Mouse (Mus musculus) left cerebral cortex, adult 8-10 months (tissue): ENCODE results near the gene Gm10337. TPM values are rescaled to one million over a fixed set of nuclear protein-coding genes. Genes with fewer than 3 reads are reported as not detected.

Experiments
- DNase-seq, 2 experiments: peaks; one replicate each; pipeline ENCODE4 v3.0.0; 2022; ENCODE audit warnings: low spot score in 2 of 2
- total RNA-seq, 4 experiments: library from RNA; stranded (reverse); gene quantifications; 2 replicates each; pipeline ENCODE4 v1.2.4; 2022

Gm10337 gene
- total RNA-seq, 4 experiments from 2014 or later: not detected

- DNase-seq: peak; percentile 66 to 76
Measured at GRCm38 (mm10) chr15:102516728-102517404, 13.3 kb downstream of the Gm10337 start, which contains the start of gene Map3k12. Gene Map3k12, minus strand, starts transcription at chr15:102517064.

DNA sequence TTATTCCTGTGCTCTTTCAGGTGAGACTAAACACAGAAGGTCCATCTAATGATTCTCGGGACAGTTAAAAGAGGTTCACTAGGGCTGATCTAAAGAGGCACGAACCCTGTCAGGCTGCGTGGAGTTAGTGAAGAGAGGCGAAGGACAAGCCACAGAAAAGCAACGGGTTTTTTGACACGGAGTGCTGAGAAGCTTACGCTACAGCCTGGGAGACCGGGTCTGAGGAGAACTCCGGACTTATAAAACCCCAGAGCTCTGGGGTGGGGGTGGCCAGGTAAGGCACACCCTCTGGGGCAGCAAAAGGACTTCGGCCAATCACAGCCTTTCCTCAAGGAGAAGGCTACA lies 14.1 kb downstream of the Gm10337 start:
- no peak for DNase-seq

DNA sequence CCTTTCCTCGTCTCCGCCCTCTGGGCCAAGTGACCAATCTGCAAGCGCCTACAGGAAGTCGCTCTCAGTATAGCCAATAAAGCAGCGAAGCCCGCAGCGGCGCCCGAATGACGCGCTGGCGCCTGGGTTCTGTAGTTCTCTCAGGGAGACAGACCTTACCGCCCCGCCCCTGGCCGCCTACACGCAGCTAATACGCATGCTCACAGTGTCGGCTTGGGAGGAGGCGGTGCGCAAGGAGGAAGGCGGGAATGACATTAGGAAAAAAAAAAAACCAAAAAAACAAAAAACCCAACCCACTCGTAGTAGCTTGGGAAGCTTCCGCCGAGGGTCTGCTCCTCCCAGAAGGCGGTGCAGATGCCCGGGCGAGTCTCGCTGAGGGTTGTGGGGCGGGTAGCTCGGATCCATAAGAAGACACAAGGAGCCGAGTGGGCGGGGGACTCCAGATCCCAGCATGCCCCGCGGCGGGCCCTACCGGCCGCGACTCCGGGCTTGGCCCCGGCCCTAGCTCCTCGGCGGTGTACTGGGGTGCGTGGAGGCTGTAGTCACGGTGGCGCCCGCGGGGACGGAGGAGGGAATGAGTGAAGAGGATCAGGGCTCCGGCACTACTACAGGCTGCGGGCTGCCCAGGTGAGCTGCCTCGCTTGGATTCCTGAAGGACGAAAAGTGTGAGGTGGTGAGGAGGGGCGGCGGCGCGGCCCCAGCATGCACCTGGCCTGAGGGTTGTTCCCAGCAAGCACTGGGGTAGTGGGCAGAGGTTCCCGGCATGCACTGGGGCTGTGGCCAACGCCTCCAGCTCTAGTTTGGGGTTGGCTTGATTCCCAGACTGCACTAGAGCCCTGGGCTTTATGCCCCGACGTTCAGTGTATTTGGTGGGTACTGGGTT lies 14.7 kb downstream of the Gm10337 start, which contains the start of gene Tarbp2:
Gene Tarbp2, plus strand, starts transcription at position 217 of the 883 bp plus-strand sequence.
- DNase-seq: peak; percentile 98 to 100

DNA sequence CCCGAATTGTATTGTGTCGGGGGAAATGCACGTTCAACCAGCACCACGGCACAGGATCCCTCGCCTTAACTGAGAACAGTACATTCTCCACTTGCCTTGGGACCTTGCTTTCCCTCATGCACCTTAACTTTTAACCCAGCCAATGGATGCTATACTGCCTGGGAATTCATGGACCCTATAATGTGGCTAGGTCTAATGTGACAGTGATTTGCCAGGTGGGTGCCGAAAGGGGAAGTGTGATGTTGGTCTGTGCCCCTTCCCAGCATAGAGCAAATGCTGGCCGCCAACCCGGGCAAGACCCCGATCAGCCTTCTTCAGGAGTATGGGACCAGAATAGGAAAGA lies 15.3 kb downstream of the Gm10337 start:
- no peak for DNase-seq

- DNase-seq: no peak
Measured at GRCm38 (mm10) chr15:102519211-102520141, 16.0 kb downstream of the Gm10337 start.

DNA sequence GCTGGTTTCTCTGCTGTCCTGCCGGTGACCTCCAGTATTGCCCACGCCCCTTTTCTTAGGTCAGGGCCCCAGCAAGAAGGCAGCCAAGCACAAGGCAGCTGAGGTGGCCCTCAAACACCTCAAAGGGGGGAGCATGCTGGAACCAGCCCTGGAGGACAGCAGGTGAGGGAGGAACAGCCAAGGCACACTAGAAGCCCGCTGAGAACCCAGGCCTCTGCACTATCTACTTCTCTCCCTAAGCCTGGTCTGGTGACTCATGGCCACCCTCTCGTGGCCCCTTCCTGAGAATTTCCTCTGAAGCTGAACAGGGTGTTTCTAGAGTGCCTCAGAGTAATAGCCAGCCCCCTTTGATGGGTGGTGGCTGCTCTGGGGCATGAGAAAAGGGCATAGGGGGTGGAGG lies 16.9 kb downstream of the Gm10337 start:
- DNase-seq: no peak

GRCm38 (mm10) chr15:102521480-102521879 lies 18.0 kb downstream of the Gm10337 start:
- no peak for DNase-seq

- peak in 1 of 2 experiments; percentile 63 for DNase-seq
Measured at GRCm38 (mm10) chr15:102524892-102525485, 21.5 kb downstream of the Gm10337 start, which contains the start of gene Npff. Gene Npff, minus strand, starts transcription at chr15:102524942.

DNA sequence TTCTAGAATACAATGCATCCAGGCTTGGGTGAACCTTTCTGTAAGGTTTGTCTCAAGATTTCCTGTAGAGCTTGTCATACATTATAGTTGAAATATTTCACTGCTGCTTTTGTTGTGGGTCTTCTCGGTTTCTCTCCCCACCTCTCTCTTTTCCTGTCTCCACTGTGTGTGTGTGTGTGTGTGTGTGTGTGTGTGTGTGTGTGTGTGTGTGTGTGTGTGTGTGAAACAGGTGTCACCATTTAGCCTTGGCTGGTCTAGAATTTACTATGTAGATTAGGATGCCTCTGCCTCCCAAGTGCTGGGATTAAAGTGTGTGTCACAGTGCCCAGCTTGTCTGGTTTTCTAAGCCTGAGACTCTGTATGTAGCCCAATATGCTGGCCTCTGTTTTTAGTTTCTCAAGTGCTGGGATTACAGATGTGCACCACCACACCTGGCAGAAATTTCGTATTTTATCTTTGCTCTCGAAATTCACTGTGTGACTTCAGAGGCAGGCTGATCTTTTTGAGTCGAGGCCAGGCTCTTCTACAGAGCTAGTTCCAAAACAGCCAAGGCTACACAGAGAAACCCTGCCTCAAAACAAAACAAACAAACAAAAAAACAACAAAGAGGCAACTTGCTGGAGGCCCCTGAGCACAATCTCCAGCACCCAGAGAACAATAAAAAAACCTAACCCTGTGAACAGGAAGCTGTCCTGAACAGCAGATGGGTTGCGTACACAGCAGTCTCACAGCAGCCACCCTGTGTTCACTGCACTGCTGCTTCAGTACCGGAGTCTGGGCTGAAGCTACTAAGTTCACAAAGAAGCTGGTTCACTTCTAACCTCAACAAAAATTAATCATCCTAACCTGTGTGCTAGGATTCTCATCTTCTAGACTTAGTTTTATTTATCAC lies 22.8 kb downstream of the Gm10337 start:
- no peak for DNase-seq

DNA sequence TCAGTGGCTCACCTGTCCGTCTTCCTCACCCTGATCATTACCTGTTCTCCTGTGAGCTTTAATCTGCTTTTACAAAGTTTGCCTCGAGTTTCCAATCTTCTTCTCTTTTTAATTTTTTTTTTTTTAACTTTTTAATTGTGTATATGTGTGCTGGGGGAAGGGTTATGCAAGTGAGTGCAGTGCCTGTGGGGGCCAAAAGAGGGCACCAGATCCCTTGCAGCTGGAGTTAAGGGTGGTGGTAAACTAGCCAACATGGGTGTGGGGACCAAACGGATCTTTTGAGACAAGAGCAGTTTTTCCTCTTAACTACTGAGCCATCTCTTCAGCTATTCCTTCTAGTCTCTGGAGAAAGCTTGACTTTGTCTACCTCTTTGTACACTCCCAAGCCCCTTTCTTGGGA lies 24.4 kb downstream of the Gm10337 start:
- DNase-seq: no peak

GRCm38 (mm10) chr15:102528396-102528795 lies 24.9 kb downstream of the Gm10337 start:
- no peak for DNase-seq

DNA sequence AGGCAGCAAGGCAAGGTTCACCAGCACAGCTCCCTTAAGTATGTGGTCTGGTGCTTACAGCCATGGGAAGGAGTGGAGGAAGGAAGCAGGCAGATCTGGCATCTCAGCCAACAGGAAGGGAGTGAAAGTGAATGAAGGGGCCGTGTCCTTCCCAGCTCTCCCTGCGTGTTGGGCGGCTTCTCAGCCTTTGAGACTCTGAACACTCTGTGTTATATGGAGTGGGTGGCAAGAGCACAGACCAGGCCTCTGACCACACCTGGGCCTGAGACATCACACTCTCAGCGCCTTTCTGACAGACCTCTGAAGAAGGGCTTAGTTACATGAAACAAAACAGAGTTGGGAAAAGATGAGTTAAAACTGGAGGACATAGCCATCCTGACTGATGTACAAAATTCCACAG lies 27.0 kb downstream of the Gm10337 start:
- DNase-seq: no peak

DNA sequence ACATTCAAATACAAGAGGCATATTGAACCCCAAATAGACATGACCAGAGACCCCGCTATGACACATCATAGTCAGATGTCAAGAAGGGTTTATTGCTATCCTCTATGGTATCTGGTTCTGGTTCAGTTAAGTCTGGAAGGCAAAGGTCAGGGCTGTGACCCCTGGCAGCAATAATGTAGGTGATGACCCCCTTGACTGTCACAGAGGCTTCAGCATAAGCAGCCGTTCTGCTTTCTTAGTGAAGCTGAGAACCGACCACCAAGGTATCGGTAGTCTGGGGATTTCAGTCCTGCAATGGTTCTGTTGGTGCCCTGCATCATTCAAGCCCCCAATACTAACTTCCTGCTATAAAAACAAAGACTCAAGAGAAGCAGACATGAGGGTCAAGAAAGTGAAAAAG lies 28.1 kb downstream of the Gm10337 start:
- DNase-seq: no peak

DNA sequence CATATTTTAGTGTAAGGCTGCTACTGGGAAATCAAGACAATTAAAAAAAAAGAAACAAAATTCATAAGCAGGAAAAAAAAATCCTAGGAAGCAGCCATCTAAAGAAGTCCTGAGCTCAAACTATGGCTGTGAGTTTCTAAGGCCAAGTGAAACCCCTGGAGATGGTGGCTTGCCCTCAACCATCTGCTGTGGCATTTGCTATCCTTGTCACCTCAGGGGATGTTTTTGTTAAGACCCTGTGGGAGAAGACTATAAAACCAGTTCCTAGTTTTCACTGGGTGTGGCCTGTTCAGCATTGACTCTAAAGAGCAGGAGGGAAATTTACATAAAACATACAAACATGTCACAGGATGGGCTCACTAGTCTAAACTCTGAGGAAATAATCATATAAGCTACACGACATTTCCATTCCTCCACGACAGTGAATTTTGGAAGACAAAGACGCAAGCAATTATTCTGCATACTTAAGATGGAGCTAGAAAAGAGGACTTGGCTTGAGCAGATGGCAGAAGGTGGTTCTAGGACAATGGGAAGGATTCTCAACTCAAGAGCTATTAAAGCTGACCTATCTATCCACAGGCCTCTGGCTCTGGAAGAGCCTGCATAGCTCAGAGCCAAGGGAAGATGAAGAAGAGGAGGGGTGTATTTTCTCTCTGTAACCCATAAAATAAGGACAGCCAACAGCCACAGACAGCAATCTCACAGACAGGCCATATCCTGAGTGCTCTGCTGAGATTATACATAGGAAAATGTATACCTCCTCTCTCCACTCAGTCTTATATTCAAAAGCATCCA lies 28.8 kb downstream of the Gm10337 start:
- DNase-seq: no peak

DNA sequence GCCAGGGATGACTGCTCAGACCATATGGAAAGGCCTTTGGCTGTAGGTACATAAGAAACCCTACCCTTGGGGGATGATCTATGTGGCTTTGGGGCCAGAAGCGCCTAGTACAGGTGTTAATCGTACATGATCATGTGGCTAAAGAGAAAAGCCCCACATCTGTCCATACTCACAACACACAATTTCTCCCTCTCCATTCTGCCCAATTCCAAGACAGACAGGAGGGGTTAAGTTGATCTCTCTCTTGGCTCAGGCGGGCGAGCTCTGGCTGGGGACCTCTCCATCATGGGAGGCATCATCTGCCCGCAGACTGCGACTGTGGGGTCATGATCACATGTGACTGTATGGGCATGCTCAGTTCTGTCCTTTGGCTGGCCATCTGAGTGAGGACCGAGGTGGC lies 30.4 kb downstream of the Gm10337 start:
- no peak for DNase-seq

DNA sequence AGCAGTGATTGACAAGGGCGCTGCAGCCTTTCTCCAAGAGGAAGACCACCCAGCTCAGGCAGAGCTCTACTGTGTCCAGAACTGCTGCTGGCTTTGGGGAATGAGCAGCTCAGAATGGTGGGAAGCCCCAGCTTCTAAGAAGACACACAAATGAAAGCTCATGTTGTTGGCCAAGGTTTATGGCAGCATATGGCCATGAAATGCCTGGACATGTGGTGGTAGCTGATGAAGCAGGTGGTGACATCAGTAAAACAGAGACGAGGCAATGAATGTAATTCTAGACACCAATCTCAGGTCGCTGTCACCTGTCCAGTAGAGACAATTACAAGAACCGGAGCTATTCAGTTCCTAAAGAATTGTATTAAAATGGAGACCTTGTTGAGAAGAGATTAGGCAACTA lies 41.3 kb downstream of the Gm10337 start:
- no peak for DNase-seq

- no peak for DNase-seq
Measured at GRCm38 (mm10) chr15:102546246-102546645, 42.7 kb downstream of the Gm10337 start.

DNA sequence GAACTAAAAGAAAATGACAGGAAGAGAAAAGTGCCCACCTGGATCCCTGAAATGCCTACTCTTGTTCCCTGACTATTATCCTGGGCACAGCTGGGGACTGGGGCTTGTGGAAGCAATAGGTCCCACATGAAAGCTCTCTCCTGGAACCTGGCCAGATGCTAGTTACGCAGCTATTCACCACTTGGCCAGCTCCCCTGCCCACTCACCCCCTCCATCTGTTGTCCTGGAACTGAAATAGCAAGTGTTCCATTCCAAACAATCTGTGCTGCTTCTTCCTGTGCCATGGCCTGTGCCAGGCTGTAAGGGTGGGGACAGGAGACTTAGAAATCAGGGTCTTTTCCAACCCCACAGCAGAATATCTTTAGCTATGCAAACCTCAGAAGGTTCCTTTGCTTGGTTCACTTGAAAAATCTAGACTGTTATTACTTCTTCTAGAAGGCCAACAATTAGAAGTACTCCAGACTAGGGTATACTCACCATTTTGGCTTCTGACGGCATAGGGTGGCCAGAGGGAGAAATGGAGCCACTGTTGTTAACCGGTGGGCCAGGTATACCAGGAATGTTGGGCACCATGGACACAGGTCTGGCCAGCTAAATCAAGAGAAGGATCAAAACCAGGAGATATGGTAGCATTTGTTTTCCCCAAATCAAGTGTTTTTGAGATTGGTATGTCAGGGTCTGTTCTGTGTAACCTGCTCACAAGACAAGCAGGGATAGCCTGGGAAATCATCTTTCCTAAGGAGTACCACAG lies 43.3 kb downstream of the Gm10337 start:
- DNase-seq: peak; percentile 54 to 91

DNA sequence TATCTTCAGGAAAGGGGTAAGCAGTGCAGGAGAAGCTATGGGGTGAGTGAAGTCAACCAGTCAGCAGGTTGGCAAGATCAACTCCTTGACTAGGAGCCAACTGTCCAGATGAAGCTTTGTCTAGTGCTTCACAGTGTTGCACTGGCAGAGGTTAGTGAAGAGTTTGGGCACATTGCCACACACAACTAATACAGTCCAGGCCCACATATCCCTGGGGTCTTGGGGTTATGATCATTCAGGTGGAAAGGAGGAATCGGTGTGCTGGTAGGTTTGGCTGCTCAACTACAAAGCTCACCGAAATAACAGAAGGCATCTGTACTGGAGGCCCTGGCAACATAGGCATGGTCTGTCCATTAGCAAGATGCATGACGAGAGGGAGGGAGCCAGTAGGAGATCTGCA lies 44.0 kb downstream of the Gm10337 start:
- no peak for DNase-seq
